Mouse (Mus musculus): ENCODE results near the gene Mrpl27. TPM values are rescaled to one million over a fixed set of nuclear protein-coding genes. Genes with fewer than 3 reads are reported as not detected.
"Not testable (repeated sequence)": the region's sequence is repeated elsewhere in the genome, so short reads cannot be mapped to it uniquely, and the experiment has no call there.

The Mrpl27 gene
- total and polyA plus RNA-seq, 2 experiments: 74.6 to 112 TPM

- Histone ChIP-seq H3K4me3 (ENCODE audit: insufficient read depth, low read depth, low read length) (no peak overlapping the region), H3K27me3 (ENCODE audit: control insufficient read depth, insufficient read depth, low read length) (no peaks in the 10 kb centered on the region), H3K4me1 (ENCODE audit: control insufficient read depth, insufficient read depth, low read length) (peaks cover under 1% of the 10 kb centered on the region; the same call in 1 of the 2 replicates), H3K9ac (ENCODE audit: low read depth, low read length) (no peak overlapping the region), H3K36me3 (ENCODE audit: control insufficient read depth, insufficient read depth, low read length) (no peaks in the 10 kb centered on the region), H3K79me2 (ENCODE audit: control insufficient read depth, insufficient read depth, low read length) (peaks cover 6% of the 10 kb centered on the region; the same call in 1 of the 2 replicates), H3K27ac (replicated peaks; ENCODE audit: insufficient read depth, low read depth, low read length) (no peak overlapping the region)
- 69% methylated on average over 4 of the region's 4 CpGs for WGBS
- no peak for DNase-seq (ENCODE audit: extremely low read depth, low read depth, low spot score)
- TF ChIP-seq CTCF (IDR thresholded peaks at IDR 0.05; ENCODE audit: low read depth, low read length) (no peak), POLR2A (IDR thresholded peaks at IDR 0.05; ENCODE audit: extremely low read depth, insufficient read depth, low read length) (no peak)
Observed at GRCm38 (mm10) chr11:94681640-94682039, 28.1 kb downstream of the Mrpl27 start.

- no peak for TF ChIP-seq POLR2A (IDR thresholded peaks at IDR 0.05; ENCODE audit: extremely low read depth, insufficient read depth, low read length)
- TF ChIP-seq CTCF (IDR thresholded peaks at IDR 0.05; ENCODE audit: low read depth, low read length): no peak
- DNase-seq (ENCODE audit: extremely low read depth, low read depth, low spot score): peak; percentile 60
- no peaks in the 10 kb centered on the region for H3K4me1 ChIP-seq (ENCODE audit: control insufficient read depth, insufficient read depth, low read length)
Observed at GRCm38 (mm10) chr11:94682427-94682826, 28.9 kb downstream of the Mrpl27 start.

DNA sequence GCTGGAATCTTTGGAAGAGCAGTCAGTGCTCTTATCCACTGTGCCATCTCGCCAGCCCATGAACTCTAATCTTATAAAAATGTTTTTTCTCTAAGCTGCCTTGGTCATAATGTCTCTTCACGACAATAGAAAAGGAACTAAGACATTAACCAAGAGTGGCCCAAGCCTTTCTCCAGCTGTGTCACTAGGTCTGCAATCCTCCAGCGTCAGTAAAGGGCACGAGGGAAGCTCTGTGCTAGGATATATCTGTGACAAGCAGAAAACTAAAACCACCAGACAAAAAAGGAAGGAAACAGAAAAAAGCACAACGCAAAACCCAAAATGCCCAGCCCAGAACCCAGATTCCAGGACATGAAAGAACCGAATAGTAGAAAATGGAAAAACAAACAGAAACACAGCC lies 33.6 kb downstream of the Mrpl27 start:
- H3K36me3 ChIP-seq (ENCODE audit: control insufficient read depth, insufficient read depth, low read length): no peaks in the 10 kb centered on the region
- H3K4me1 ChIP-seq (ENCODE audit: control insufficient read depth, insufficient read depth, low read length): no peaks in the 10 kb centered on the region
- H3K79me2 ChIP-seq (ENCODE audit: control insufficient read depth, insufficient read depth, low read length): no peaks in the 10 kb centered on the region
- no peak overlapping the region for H3K27ac ChIP-seq (replicated peaks; ENCODE audit: insufficient read depth, low read depth, low read length)
- DNase-seq (ENCODE audit: extremely low read depth, low read depth, low spot score): no peak
- no peak for TF ChIP-seq CTCF (IDR thresholded peaks at IDR 0.05; ENCODE audit: low read depth, low read length)
- TF ChIP-seq POLR2A (IDR thresholded peaks at IDR 0.05; ENCODE audit: extremely low read depth, insufficient read depth, low read length): no peak
- H3K9ac ChIP-seq (ENCODE audit: low read depth, low read length): no peak overlapping the region
- WGBS: 82% methylated on average over 6 of the region's 6 CpGs
- no peaks in the 10 kb centered on the region for H3K27me3 ChIP-seq (ENCODE audit: control insufficient read depth, insufficient read depth, low read length)
- H3K4me3 ChIP-seq (ENCODE audit: insufficient read depth, low read depth, low read length): no peak overlapping the region

More at GRCm38 (mm10) chr11:94682427-94682826, 28.9 kb downstream of the Mrpl27 start:
- WGBS: 70% methylated on average over 7 of the region's 7 CpGs
- no peak overlapping the region for H3K9ac ChIP-seq (ENCODE audit: low read depth, low read length)
- H3K27me3 ChIP-seq (ENCODE audit: control insufficient read depth, insufficient read depth, low read length): no peaks in the 10 kb centered on the region
- H3K79me2 ChIP-seq (ENCODE audit: control insufficient read depth, insufficient read depth, low read length): no peaks in the 10 kb centered on the region
- H3K4me3 ChIP-seq (ENCODE audit: insufficient read depth, low read depth, low read length): no peak overlapping the region
- H3K36me3 ChIP-seq (ENCODE audit: control insufficient read depth, insufficient read depth, low read length): no peaks in the 10 kb centered on the region
- H3K27ac ChIP-seq (replicated peaks; ENCODE audit: insufficient read depth, low read depth, low read length): no peak overlapping the region

DNA sequence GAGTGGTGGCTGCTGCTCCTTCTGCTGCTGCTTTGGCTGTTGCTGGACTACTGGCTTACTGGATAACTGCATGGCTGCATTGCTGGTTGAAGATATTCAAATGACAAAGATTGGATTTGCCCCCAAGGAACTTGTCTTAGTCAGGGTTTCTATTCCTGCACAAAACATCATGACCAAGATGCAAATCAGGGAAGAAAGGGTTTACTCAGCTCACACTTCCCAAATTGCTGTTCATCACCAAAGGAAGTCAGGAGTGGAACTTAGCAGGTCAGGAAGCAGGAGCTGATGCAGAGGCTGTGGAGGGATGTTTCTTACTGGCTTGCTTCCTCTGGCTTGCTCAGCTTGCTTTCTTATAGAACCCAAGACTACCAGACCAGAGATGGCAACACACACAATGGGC lies 38.9 kb downstream of the Mrpl27 start:
- not testable (repeated sequence) for H3K79me2 ChIP-seq (ENCODE audit: control insufficient read depth, insufficient read depth, low read length); H3K4me3 ChIP-seq (ENCODE audit: insufficient read depth, low read depth, low read length); H3K27me3 ChIP-seq (ENCODE audit: control insufficient read depth, insufficient read depth, low read length); H3K27ac ChIP-seq (replicated peaks; ENCODE audit: insufficient read depth, low read depth, low read length); H3K9ac ChIP-seq (ENCODE audit: low read depth, low read length); H3K36me3 ChIP-seq (ENCODE audit: control insufficient read depth, insufficient read depth, low read length); DNase-seq (ENCODE audit: extremely low read depth, low read depth, low spot score); H3K4me1 ChIP-seq (ENCODE audit: control insufficient read depth, insufficient read depth, low read length)

GRCm38 (mm10) chr11:94695508-94695907 lies 41.9 kb downstream of the Mrpl27 start:
- no peaks in the 10 kb centered on the region for H3K4me1 ChIP-seq (ENCODE audit: control insufficient read depth, insufficient read depth, low read length)
- H3K27ac ChIP-seq (replicated peaks; ENCODE audit: insufficient read depth, low read depth, low read length): no peak overlapping the region
- 75% methylated on average over 6 of the region's 6 CpGs for WGBS
- no peak for DNase-seq (ENCODE audit: extremely low read depth, low read depth, low spot score)
- TF ChIP-seq POLR2A (IDR thresholded peaks at IDR 0.05; ENCODE audit: extremely low read depth, insufficient read depth, low read length) (no peak), CTCF (IDR thresholded peaks at IDR 0.05; ENCODE audit: low read depth, low read length) (no peak)
- H3K27me3 ChIP-seq (ENCODE audit: control insufficient read depth, insufficient read depth, low read length): no peaks in the 10 kb centered on the region
- no peak overlapping the region for H3K4me3 ChIP-seq (ENCODE audit: insufficient read depth, low read depth, low read length)
- no peak overlapping the region for H3K9ac ChIP-seq (ENCODE audit: low read depth, low read length)
- no peaks in the 10 kb centered on the region for H3K36me3 ChIP-seq (ENCODE audit: control insufficient read depth, insufficient read depth, low read length)
- no peaks in the 10 kb centered on the region for H3K79me2 ChIP-seq (ENCODE audit: control insufficient read depth, insufficient read depth, low read length)

DNA sequence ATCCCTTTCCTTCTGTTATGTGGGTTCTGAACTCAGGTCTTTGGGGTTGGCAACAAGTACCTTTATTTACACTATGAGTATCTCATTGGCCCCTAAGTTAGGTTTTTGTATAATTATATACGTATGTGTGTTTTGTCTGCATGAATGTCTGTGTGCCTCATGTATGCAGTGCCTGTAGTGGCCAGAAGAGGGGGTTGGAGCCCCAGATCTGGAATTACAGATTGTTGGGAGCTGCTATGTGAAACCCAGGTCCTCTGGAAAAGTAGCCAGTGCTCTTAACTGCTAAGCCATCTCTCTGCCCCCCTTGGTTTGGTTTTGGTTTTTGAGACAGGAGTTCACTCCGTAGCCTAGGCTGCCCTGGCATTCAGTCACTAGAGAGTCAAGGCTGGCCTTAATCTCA lies 43.6 kb downstream of the Mrpl27 start:
- no peak for DNase-seq (ENCODE audit: extremely low read depth, low read depth, low spot score)
- Histone ChIP-seq H3K4me3 (ENCODE audit: insufficient read depth, low read depth, low read length) (no peak overlapping the region), H3K79me2 (ENCODE audit: control insufficient read depth, insufficient read depth, low read length) (no peaks in the 10 kb centered on the region), H3K9ac (ENCODE audit: low read depth, low read length) (no peak overlapping the region), H3K27me3 (ENCODE audit: control insufficient read depth, insufficient read depth, low read length) (no peaks in the 10 kb centered on the region), H3K4me1 (ENCODE audit: control insufficient read depth, insufficient read depth, low read length) (no peaks in the 10 kb centered on the region), H3K36me3 (ENCODE audit: control insufficient read depth, insufficient read depth, low read length) (no peaks in the 10 kb centered on the region), H3K27ac (replicated peaks; ENCODE audit: insufficient read depth, low read depth, low read length) (no peak overlapping the region)
- 93% methylated on average over 2 of the region's 2 CpGs for WGBS
- TF ChIP-seq CTCF (IDR thresholded peaks at IDR 0.05; ENCODE audit: low read depth, low read length) (peak; percentile 26; the same call in 1 of the 2 replicates), POLR2A (IDR thresholded peaks at IDR 0.05; ENCODE audit: extremely low read depth, insufficient read depth, low read length) (no peak)
